Mouse (Mus musculus) ES-Bruce4 (cell line): Measurements from ENCODE around the gene Tmem132d.

Experiments
- CTCF ChIP-seq: IDR thresholded peaks from one replicate; pipeline ENCODE4 v1.8.1; 2011; ENCODE audit warnings: low read depth, low read length
- EP300 ChIP-seq: IDR thresholded peaks from 2 replicates; pipeline ENCODE4 v1.6.1; 2011; ENCODE audit warnings: low read depth, low read length; ENCODE audit not compliant: insufficient read depth
- POLR2A ChIP-seq: IDR thresholded peaks from one replicate; pipeline ENCODE4 v1.8.1; 2011; ENCODE audit warnings: low read length; ENCODE audit not compliant: insufficient read depth

GRCm38 (mm10) chr5:127929687-127930086 lies 503.2 kb downstream of the Tmem132d start:
- TF ChIP-seq CTCF (no peak), EP300 (no peak), POLR2A (no peak)
